Mouse (Mus musculus) adrenal gland, postnatal 4 days (tissue): Measurements from ENCODE around the gene Mrgpre. TPM values are rescaled to one million over a fixed set of nuclear protein-coding genes. Genes with fewer than 3 reads are reported as not detected.

Experiments used
- DNase-seq, 2 experiments: peaks; one replicate each; pipeline ENCODE4 v3.0.0; 2021 to 2022; ENCODE audit warnings: low spot score in 2 of 2, mixed read lengths in 2 of 2
- total RNA-seq, 2 experiments: library from RNA; stranded (reverse); gene quantifications; 2 replicates each; pipeline ENCODE4 v1.2.3; 2021

Mrgpre gene
- total RNA-seq, 2 experiments from 2014 or later = 3.0 to 3.4 TPM

DNA sequence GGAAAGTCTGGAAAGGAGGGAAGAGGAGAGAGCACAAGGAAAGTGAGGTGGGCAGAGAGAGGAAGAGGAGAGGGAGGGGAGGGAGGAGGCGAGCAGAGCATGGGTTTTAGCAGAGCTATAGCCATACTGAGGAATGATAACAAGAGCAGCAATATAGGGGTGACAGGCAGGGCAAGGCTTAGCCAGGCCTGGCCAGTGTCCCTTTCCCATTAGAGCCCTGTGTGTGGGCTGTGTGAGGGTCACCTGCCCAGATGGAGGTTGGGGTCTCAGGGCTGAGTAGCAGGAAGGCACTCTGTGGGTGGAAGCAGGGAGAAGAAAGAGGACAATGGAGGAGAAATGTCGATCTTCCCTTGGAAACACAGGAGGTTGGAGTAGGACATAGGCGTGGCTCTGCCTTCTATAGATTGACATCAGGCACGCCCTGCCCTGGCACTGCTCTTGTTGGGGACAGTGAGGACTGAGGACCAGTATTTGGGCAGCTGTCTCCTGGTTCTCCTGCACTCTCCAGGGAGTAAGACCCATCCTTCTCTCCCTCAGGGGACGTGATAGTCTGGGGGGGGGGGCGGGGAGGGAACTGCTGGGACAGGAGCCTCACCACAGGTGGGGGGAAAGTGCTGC, 813 bp downstream of the Mrgpre start:
- no peak for DNase-seq

DNA sequence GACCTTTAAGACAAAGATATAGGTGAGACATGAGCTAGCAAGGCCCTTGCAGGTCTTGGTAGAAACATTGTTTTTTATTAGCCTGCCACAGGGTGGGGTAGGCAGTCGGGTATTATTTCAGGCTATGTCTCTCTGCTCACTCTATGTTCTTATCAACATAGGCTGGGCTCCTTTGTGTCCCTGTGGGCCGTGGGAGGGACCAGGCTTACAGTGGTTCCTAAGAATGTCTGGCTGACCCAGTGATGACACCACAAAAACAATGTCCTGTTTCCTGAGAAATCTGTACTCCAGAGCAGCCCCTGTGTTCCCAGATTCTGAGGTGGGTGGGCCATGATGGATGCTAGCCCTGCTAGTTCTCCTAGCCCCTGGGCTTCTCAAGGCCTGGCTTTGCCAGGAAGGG, 6.9 kb downstream of the Mrgpre start:
- DNase-seq = no peak

DNA sequence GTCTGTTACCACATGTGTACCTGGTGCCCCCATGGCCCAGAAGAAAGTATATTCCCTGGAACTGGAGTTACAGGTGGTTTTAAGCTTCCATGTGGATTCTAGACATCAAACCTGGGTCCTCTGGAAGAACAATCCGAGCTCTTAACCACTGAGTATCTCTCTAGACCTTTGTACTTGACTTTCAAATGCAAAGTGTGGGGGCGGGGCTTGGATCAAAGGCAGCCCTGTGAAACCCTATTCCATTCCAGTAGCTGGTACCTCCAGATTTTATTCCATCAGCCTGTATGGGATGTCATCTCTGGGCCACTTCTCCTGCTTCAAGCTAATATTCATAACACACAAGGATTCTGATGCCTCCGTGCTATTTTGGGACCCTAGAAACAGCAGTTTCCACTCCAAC, 8.2 kb downstream of the Mrgpre start:
- DNase-seq = no peak

DNA sequence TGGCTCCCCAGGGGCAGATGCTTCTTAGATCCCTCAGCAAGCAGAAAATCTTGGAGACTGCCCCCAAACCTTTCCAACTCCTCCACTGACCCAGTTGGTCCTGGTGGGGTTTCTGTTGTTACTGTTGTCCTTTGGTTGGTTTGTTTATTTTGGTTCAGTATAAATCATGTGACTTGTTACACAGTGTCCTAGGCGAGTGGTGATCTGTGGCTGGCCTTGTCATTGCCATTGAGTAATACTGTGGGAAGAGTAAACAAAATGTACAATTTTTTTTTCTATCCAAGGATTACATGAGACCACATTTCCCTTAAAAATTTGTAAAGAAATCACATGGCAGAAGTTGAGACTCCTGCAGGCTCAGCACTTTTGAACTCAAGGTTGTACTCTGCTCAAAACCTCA, 14.8 kb downstream of the Mrgpre start:
- no peak for DNase-seq

DNA sequence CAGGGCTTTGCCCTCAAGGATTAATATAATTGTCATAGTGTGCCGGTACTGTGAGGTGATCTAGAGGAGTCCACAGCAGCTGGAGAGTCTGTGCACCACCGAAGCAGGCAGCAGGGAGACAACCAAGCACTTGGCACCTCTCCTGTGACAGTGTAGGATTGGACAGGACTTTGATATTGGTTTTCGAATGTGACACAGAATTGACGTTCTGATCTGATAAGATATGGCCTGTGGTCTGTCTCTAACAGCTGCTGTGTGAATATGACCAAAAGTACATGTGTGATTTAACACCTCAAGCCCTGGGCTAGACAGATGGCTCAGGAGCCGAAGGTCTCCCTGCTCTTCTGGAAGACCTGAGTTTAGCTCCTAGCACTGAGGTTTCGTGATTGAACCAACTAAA, 16.0 kb downstream of the Mrgpre start:
- no peak for DNase-seq

DNA sequence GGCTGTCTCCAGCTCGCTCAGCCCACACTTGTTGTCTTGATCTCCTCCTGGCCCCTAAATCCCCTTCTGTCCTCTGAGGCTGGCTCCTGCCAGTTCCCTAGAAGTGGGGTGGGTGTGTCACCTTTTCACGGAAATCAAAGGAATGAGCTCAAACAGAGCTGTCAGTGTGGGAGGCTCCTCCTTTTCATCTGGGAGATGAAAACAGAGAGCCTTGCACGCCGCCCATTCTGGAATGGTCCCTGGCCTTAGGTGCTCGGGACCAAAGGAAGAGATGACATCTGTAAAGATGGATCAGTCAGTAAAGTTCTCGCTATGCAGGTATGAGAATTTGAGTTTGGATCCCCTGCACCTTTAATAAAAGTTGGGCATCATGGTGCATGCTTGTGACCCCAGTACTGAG, 17.4 kb downstream of the Mrgpre start, which contains the start of gene Mrgprg:
Gene Mrgprg, minus strand, starts transcription at position 101 of the 400 bp plus-strand sequence.
- no peak for DNase-seq

DNA sequence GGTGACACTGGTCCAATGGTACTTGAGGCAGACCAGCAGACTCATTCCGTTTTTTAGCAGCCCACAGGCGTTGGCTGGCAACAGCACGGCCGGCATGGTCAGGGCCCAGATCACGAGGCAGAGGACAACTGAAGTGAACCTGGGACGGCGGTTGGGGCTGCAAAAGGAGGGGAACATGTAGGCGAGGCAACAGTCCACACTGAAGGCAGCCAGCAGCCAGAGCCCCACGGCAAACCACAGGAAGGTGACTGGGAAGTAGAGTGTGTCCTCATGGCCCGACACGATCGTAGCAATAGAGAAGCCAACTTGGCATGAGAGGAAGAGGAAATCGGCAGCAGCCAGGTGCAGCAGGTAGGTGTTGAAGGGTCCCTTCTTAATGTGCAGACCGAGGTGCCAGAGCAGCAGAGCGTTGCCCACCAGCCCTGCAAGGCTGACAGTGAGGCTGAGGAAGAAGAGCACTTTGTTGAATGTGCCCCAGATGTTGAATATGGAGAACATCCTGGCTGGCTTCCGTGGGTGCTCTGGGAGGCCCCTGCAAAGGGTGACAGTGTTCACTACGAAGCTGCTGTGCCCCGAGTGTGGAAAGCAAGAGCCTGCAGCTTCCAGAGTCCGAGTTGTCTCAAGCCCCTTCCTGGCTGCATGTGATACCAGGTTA, 19.3 kb downstream of the Mrgpre start:
- DNase-seq = no peak

DNA sequence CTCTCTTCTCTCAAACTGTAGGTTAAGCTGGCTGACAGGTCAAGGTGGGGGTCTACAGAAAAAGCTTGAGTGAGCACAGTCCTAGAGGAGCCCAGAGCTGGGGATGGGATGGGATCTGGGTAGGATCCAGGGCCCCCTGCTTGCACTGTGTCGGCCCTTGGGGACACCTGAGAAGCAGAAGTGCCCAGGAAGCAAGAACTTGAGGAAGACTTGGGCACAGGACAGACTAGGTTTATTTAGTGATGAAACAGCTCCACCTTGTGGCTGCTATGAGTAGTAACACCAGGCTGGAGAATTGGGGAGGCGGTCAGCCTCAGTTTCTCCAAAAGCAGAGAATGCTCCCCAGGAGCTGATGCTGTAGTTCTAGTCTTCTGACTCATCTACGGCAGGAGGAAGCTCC, 20.5 kb downstream of the Mrgpre start:
- DNase-seq = no peak

DNA sequence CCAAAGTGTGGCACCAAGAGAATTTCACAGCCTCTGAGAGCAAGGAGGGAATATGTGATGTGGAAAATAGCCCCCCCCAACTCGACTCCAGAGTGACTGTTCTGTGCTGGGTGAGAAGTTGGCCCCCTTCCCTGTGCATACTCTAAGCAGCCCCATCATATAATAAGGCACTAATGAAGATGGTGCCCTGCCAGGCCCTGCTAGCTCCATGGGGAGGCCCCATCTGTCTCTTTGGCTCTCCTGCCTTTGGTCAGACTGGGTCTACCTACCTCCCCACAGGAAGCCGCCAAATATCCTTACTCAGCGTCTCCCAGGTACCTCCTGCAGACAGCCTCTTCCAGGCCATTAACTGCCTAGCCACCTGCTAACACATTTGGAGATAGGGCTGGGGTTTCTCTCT, 25.3 kb downstream of the Mrgpre start:
- DNase-seq = no peak

DNA sequence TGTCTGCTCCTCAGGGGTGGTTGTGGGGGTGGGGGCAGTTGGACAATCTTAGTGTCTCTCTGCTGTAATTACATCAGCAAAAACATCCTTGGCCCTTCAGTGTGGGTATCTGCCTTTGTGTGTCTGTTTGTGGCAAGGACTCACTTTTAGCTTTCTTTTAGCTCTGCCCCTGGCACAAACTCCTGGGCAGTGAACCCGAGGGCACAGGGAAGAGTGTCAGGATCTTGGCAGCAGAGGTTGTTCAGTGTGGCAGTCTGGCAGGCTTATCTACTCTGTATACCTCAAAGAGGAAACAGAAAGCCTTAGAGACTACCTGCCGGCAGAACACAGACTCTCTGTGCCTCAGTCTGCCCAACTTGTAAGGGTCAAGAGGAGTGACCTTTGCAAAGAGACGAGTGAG, 26.6 kb downstream of the Mrgpre start:
- no peak for DNase-seq

DNA sequence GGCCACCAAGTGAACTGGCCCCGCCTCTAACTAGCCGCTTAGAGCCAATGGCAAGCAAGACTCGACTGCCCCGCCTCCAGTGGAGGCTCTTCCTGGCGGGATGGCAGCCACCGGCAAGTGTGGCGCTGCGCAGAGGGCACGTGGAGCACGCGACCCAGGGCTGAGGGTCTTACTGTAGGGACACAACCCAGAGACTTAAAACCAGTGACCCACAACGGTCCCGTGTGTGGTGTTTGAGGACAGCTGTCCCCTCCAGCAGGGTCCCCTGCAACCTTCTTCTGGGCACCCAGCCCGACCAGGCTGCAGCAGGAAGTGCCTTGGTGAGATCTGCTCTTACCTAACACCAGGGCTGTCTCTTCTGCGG, 27.3 kb downstream of the Mrgpre start:
- DNase-seq = peak; percentile 32 to 57

DNA sequence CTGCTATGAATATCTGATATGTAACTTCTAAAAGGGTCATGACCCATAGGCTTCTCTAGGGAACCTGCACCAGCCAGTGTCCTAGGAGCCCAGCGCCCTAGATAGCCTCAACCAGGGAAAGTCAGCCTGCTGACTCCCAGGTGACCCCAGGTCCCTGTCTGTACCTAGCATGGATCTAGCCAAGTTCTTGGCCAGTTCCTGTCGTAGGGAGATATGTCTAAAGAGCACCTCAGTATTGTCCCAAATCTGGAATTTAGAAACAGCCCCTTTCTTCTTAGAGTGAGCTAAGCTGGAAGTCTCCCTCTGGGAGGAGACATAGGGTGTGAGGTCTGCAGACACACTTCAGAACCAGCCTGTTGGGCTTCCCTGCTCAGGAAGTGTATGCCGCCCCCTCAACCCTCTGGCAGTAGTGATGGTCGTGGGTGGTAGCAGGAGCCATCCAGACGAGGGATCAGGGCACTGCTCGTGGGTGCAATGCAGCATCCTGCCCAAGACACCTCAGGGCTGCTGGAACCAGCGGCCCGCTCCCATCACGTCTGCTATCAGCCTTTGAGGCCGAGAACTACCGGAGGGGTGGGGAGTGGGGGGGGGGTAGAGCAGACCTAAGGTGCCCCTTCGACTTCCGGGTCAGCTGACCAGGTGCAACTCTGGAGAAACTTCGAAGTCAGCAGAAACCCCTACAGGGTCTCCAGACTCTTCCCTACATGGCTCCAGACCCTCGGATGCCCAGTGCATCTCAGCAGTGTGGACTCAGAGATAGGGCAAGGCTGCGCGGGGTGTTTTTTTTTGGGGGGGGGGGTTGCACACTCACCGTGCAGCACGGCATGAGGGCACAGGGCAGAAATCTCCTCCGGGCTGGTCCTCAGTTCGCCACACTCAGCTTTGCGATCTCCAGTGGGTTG, 27.9 kb downstream of the Mrgpre start, which contains the start of gene Osbpl5:
Gene Osbpl5, minus strand, starts transcription at position 861 of the 902 bp plus-strand sequence.
- DNase-seq = no peak

DNA sequence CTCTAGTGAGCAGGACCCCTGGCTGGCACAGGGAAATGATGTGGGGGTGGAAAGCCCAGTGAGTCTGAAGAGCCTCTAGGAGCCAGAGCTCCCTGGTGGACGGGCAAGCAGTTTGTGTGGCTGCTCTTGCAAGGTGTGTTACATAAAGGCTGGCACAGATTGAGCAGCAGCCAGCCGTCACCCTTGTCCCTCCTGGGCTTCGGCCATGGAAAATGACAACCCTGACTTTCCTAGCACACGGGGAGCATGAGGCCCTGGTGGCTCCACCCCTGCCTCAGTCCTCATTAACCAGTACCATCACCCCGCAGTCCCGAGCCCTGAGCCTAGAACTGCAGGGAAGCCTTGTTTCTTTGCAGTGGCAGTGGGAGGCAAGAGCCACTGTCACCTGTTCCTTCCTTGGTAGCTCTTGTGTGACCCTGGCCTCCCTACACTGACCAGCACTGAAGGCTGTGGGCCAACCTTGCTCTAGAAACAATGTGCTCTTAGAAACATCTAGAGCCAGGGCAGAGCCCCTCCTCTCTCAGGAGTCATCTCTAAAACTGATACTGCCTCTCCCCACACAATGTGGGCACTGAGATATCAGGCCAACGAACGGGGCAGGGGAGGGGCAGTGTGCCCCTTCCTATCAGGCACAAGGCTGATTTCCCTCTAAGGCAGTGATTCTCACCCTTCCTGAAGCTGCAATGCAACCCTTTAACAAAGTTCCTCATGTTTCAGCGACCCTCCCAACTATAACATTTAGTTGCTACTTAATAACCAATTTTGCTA, 28.8 kb downstream of the Mrgpre start:
- no peak for DNase-seq

DNA sequence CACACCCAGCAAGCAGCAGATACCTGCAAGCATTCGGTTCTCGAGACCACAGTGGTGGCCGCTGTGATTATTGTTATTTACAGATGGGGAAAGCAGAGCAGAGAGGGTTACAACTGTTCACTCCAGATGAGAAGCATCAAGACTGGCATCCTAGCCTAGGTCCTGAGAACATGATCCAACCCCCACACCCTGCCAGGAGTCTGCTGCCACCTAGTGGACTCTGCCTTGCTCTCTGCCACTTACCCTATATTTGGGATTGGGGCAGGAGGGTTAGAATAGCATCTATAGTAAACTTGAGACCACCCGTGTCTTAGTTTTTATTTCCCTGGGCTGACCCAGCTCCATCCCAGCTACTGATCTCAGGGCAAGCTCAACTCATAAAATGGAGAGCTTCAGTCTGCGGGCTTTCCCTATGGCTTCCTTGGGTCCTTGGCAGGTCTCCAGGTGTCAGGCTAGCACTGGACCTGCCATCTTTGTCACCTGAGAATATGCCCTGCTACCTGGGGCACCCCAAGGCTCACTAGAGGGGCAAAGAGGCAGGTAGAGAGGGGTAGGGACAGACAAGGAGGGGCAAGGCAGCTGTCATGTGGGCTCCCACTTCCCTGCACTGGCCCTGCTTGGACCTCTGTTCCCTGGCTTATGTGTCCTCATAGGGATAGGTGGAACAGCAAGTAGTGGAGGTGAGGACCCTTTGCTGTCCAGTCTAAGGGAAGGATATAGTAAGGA, 30.1 kb downstream of the Mrgpre start:
- DNase-seq = no peak

DNA sequence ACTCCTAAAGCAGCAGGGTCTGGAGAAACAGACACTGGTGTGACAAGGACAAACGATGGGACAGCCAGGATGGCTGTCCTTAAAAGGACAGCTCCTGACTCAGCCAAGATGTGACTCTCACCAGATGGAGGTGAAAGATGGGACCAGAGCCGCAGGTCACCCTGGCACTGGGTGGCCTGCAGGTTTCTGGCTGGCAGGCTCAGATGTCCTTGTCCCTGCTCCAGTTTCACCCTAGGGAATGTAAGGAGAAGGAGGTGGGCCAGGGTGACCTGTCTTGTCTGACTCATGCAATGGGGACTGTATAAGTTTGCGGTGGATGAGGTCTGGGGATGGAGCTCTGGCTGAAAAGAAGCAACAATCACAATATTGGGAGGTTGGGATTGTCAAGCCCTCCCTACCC, 31.7 kb downstream of the Mrgpre start:
- no peak for DNase-seq

DNA sequence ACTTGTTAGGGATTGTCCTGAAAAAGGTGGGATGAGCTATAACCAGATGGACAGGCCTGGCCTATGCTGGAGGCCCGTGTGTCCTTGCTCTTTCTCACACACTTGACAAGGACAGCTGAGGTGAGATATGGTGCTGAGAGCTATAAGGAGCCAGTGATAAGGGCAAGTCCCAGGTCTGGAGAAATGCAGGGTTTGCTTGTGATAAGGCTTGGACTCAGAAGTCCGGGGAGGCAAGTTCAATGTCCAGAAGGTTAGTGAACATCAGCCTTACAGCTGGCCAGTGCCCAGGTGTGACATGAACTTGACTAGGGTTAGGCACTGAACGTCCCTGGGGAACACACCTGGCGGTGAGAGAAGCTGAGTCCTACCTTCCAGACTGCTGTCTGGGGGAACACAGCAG, 32.2 kb downstream of the Mrgpre start:
- DNase-seq = no peak

DNA sequence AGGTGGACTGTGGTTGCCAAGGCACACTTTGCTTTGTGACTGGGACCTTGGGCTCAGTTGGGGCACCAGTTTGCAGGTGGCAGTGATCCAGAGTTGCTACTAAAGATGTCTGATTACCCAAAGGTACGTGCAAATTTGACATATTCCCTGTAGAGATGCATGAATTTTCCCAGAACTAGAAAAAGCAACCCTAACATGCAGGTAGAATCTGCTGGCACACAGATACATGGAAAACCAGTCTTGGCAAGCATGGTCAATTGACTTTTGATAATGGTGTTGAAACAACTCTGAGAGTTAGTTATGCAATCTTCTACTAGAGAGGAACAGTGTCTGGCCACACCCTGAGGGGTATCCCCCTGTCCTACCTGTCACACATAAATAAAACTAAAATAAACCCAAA, 32.9 kb downstream of the Mrgpre start:
- no peak for DNase-seq

DNA sequence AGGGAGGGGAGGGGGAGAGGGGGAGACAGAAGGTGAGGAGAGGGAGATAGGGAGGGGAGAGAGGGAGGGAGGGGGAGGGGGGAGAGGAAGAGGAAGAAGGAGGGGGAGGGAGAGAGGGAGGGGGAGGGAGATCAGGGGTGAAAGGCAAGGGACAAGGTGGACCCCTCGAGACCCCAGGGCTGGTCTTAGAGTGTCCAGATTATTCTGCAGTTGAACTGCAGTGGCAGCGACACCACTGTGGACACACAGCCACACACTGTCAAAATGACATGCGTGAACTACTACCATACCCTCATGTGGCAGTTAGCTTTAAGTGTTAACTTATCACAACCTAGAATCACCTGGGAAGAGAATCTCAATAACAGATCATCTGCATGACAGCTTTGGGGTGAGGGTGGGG, 35.3 kb downstream of the Mrgpre start:
- DNase-seq = no peak

DNA sequence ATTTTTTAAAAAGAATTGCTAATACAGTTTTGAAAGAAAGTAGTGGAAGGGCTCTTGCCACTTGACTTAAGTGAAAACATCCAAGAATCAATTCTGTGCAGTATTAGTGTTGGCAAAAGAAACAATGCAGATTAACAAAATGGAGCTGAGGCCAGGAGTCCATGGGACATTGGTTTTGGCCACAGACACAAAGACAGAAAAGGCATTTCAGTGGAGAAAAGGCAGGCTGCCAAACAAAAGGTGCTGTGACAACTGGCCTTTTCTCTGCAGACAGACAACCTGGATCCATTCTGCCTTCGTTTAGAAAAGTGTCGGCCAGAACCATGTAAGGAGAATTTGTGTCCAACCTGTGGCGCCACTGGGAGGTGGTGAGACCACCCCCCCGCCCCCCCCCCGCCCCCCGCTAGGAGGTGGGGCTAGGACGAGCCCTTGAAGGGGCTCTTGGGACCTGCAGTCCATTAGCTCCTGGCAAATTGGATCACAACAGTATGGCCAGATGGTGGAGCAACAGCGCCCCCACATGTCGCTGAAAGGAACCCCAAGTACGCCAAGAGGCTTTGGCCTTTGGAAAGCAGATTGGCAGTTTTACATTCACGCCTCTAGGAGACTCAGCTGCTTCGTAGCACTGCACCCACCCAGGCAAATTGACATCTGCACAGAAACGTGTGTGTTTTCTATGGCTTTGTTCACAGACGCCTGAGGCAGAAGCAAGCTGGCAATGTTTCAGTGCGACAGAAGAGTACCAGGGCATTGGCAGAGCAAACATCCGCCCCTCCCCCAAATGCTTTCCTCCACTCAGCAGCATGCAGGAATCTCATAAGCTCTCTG, 36.0 kb downstream of the Mrgpre start:
- DNase-seq = peak; percentile 75

DNA sequence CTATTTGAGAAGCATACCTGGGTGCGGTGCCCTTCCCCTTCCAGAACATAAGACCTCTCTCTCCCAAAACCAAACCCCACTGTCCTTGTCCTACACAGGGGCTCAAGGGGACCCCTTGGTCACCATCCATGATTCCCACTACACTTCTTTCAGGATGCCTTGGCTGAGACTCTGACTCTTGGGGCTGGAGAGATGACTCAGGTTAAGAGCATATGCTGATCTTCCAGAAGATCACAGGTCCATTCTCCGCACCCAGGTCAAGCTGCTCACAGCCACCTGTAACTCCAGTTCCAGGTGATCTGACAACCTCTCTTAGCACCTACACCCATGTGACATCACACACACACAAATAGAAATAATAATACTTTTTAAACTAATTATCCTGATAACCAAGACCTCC, 43.6 kb downstream of the Mrgpre start:
- DNase-seq = no peak
